Mouse (Mus musculus) frontal cortex, adult 2 months (tissue): Measurements from ENCODE around the gene Glt6d1. TPM values are rescaled to one million over a fixed set of nuclear protein-coding genes. Genes with fewer than 3 reads are reported as not detected.

Source experiments
- DNase-seq, 2 experiments: peaks; one replicate each; pipeline ENCODE4 v3.0.0; 2022; ENCODE audit warnings: low spot score in 1 of 2; ENCODE audit errors: extremely low spot score in 1 of 2
- polyA plus RNA-seq: library from polyadenylated mRNA; depleted of rRNA; stranded (reverse); fragments of >200 nt; gene quantifications from 2 replicates; pipeline ENCODE4 v1.2.3, GENCODE M21; 2012; rRNA removed

Gene Glt6d1
- polyA plus RNA-seq, 1 experiment, result not detected

DNA sequence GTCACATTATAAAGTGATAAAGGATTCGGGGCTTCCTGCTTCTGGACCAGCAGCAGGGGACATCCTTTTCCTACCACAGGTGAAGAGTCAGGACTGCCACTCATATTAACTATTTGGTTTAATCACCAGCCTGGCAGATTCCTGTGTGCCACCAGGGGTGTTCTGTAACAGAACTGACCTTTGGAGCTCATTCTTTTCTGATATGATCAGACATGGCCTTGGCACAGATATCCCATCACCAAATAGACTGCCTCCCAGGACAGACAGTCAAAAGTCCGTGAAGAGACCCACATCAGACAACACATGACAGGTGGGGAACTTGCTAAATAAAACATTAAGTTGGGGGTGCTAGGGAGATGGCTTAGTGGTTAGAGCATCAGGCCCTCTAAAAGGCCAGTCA, 3.9 kb downstream of the Glt6d1 start:
- no peak for DNase-seq

DNA sequence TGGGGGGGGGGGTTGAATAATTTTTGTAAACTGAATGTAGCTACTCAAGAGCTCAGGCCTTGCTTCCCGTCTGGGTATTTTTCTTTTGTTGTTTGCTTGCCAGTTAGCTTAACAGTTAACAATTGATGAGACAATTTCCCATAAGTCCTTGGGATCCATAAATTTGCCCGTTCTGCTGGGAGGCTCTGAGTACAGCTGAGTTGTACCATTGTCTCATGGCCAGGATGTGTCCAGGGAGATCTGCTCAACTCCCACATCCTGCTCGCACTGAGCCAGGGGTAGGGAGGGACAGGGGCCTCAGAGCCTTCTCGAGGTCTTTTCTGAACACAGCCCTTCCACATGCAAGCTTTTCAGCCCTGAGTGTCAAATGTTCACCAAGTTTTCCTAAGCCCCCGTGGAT, 17.6 kb downstream of the Glt6d1 start:
- no peak for DNase-seq

DNA sequence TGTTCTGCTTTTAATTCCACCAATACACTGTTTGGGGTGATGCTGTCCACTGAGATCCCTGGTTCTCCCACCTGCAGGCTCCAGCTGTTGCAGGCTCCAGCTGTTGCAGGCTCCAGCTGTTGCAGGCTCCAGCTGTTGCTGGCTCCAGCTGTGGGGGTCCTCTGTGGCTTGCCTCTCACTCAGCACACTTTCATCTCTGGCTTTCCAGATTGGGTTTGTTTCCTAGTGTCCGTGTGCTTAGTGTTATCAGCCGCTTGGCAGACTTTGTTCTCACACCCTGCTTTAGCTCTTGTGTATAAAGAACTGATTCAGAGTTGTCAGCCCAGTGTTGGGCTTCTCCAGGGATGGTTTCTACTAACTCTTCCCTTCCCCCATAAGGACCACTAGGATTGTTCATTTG, 18.0 kb downstream of the Glt6d1 start:
- DNase-seq, result no peak

- no peak for DNase-seq
Measured at GRCm38 (mm10) chr2:25789092-25789491, 26.6 kb downstream of the Glt6d1 start.

DNA sequence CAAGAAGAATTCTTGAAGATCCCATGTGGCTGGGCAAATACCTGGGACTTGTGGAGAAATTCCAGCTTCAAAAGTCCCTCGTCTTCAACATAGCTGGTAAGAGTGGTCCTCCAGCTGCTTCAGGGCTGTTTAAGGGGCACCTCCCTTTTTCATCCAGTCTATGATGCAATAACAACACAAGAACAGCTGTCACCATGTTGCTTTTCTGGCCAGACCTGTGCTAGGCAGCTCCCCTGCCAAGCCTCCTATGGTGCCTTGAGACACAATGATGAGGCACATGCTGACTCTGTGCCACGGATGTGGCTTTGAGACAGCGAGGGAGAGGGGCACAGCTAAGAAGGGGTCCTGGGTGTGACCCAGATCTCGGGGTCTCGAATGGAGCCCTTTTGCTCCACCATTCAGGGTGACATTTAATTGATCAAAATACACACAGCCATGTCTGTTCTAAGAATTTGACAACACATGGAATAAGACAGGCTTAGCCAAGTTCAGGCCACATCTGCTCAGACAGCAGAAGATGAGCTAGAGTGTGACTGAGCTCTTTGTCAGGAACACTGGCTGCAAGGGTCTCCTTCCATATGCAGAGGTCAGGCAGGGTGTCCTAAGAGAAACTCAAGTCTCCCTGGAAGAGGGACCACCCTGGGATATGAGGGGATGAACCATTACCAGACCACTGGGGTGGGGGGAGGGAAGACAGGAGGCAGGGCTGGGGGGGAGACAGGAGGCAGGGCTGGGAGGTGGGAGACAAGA, 29.9 kb downstream of the Glt6d1 start:
- no peak for DNase-seq

DNA sequence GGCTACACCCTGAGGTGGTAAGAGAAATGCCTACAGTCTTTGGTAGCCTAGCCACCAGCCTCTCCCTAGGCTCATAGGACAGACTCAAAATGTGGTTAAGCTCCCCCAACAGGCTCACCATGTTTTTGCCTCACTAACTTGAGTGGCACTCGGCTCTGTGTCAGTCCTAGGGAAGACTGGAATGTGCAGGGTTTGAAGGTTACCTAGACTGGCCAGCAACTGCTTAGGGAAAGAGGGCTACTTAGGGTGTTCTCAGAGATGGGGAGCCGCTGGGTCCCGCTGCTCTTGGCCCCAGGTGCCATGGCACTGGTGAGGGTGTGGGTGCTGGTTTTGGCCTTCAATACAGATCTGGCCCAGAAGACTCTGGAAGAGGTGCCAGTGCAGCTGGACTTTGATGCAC, 33.7 kb downstream of the Glt6d1 start, which contains the start of gene Gm13539:
Gene Gm13539 (plus strand): TSS at position 301 of the 400 bp plus-strand sequence.
- no peak for DNase-seq

GRCm38 (mm10) chr2:25780921-25781320, 34.7 kb downstream of the Glt6d1 start:
- no peak for DNase-seq

- no peak for DNase-seq
Measured at GRCm38 (mm10) chr2:25779076-25779475, 36.6 kb downstream of the Glt6d1 start.

- DNase-seq, result no peak
Measured at GRCm38 (mm10) chr2:25776717-25777116, 38.9 kb downstream of the Glt6d1 start, which contains the start of gene Lcn11. Lcn11 (plus strand) TSS chr2:25777017.

DNA sequence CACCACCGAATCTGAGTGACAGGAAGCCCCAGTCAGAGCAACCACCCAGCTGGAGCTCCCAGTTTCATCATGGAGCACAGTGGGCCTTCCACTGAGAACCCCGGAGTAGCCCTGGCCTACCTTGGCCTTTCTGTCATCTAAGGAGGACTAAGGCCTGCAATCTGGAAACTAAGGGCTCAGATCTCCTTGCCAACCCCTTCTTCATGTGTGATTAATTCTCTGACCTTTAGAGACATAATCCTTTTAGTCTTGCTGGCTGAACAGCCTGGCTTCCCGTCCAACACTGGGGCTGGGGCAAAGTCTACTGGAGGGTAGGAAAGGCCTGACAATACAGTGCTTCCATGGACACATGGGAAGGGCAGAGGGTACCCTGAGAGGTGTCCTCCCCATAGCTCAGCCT, 39.7 kb downstream of the Glt6d1 start:
- no peak for DNase-seq

- no peak for DNase-seq
Measured at GRCm38 (mm10) chr2:25774640-25775039, 41.0 kb downstream of the Glt6d1 start.

GRCm38 (mm10) chr2:25773507-25773906, 42.1 kb downstream of the Glt6d1 start:
- DNase-seq, result no peak

DNA sequence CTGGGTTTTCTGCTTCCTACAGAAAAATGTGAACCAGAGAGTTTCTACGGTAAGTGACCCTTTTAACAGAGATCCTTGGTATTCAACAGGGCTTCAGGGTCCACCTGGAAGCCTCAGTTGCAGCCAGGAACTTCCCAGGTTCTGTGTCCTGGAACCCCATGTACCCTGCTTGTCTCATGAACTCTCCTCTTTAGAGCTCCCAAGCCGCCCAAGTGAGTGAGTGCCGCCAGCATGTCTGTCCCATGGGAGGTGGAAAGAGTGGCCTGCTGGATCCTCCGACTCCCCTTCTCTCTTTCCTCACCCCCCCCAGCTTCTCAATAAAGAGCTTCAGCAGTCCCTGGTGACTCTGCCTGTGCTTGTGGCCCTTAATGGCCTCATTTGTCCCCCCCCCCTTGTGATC, 47.9 kb downstream of the Glt6d1 start:
- DNase-seq, result no peak

DNA sequence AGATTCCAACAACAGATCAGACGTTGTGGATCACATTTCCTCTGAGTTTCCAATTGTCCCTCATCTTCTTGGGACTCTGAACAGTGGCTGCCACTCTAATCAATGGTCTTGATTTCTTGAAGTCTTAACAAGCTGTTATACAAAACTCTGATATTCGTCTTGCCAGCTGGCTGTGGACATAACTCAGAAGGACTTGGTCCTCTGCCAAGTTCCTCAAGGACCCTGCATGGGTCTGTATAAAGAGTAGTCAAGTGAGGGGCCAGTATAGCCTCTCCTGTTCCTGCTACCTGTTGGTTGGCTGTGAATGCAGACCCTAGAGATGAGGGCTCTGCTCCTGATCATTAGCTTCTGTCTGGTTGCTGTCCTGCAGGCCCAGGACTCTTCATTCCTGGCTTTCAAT, 50.4 kb downstream of the Glt6d1 start, which contains the start of gene Lcn3:
Gene Lcn3 (plus strand): TSS at position 301 of the 400 bp plus-strand sequence.
- DNase-seq, result no peak

GRCm38 (mm10) chr2:25758064-25758625, 57.5 kb downstream of the Glt6d1 start:
- no peak for DNase-seq

- no peak for DNase-seq
Measured at GRCm38 (mm10) chr2:25754201-25754600, 61.4 kb downstream of the Glt6d1 start.

Other genes starting within 250 kb of the Glt6d1 start
- 2.1 and 2.5 TPM in 2 replicates for gene Mamdc4, start 241.0 kb downstream of the Glt6d1 start, polyA plus RNA-seq
- 134 and 161 TPM in 2 replicates for gene Phpt1, start 240.6 kb downstream of the Glt6d1 start, polyA plus RNA-seq
- 114 and 122 TPM in 2 replicates for gene Ajm1, start 234.1 kb downstream of the Glt6d1 start, polyA plus RNA-seq
- gene Rabl6, start 207.3 kb downstream of the Glt6d1 start, polyA plus RNA-seq, result 130 and 148 TPM in 2 replicates
- 0.06 TPM in 1 of 2 replicates, not detected in the other for gene Ccdc183, start 198.2 kb downstream of the Glt6d1 start, polyA plus RNA-seq
- 66.7 and 72.2 TPM in 2 replicates for gene Tmem141, start 193.8 kb downstream of the Glt6d1 start, polyA plus RNA-seq
- gene Fcna, start 187.8 kb downstream of the Glt6d1 start, polyA plus RNA-seq, result 0.17 and 0.28 TPM in 2 replicates
- gene Lcn8, start 162.7 kb downstream of the Glt6d1 start, polyA plus RNA-seq, result not detected in 2 replicates
- gene Lcn5, start 157.9 kb downstream of the Glt6d1 start, polyA plus RNA-seq, result not detected in 2 replicates
- not detected in 2 replicates for gene Lcn6, start 139.1 kb downstream of the Glt6d1 start, polyA plus RNA-seq
- gene Lcn10, start 133.1 kb downstream of the Glt6d1 start, polyA plus RNA-seq, result not detected in 2 replicates
- gene Obp2a, start 115.8 kb downstream of the Glt6d1 start, polyA plus RNA-seq, result not detected in 2 replicates
- gene Bmyc, start 109.1 kb downstream of the Glt6d1 start, polyA plus RNA-seq, result 107 and 127 TPM in 2 replicates
- gene Obp2b, start 78.8 kb downstream of the Glt6d1 start, polyA plus RNA-seq, result not detected in 2 replicates
- gene Lcn3, start 50.3 kb downstream of the Glt6d1 start, polyA plus RNA-seq, result not detected in 2 replicates
- gene Lcn11, start 38.8 kb downstream of the Glt6d1 start, polyA plus RNA-seq, result not detected in 2 replicates
- not detected in 2 replicates for gene Gm13539, start 33.6 kb downstream of the Glt6d1 start, polyA plus RNA-seq
- gene Lcn9, start 7.3 kb upstream of the Glt6d1 start, polyA plus RNA-seq, result not detected in 2 replicates
- gene Sohlh1, start 31.4 kb upstream of the Glt6d1 start, polyA plus RNA-seq, result not detected in 2 replicates
- 183 and 221 TPM in 2 replicates for gene Kcnt1, start 47.9 kb upstream of the Glt6d1 start, polyA plus RNA-seq
- 36.9 and 41.5 TPM in 2 replicates for gene Camsap1, start 167.4 kb upstream of the Glt6d1 start, polyA plus RNA-seq
- gene Ubac1, start 205.9 kb upstream of the Glt6d1 start, polyA plus RNA-seq, result 78.1 and 79.7 TPM in 2 replicates